Comparison of ENCODE assay signal across 8 mouse cellular contexts in the genomic region with DNA sequence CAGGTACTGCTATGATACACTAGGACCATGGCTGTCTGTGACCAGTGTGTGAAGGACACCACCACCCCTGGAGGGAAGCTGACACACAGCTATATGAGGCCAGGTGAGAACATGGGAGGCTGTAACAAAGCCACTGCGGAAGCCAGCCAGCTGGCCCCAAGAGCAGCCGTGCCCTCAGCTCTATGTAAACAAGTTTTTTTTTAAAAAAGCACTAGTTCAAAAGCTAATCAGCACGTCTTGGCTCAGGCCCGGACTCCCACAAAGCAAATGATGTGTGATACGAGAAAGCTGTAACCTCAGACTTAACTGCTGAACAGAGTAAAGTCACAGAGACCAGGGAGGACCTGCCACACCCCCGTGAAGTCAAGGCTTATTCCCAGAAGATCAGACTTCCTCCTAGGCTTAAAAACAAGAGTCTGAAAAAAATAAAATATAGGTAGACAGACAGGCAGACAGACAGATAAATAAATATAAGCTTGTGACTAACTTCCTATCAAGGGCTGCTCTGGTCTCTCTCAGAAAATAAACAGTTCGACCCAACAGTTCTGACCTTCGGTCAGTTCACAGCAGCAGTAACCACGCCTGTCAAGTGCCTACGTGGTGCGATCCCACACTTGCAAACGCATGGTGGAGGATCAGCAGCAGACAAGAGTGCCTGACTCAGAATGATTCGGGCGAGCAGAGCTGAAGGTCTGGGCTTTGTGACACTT. TPM values are rescaled to one million over a fixed set of nuclear protein-coding genes. Genes with fewer than 3 reads are reported as not detected.
DNase-seq lines count a peak whose midpoint lies in the region; ATAC-seq lines count a peak whose summit lies in the region.

No protein-coding gene starts in this region.

- H3K4me2 ChIP-seq in embryonic facial prominence, embryonic 14.5 days (ENCODE audit: low read depth, low read length): no peak overlapping the region
- peak overlapping the region; percentile 24 for H3K4me2 ChIP-seq in intestine, embryonic 16.5 days (ENCODE audit: low read depth, low read length)

- DNase-seq in left cerebral cortex, postnatal 4 days: peak; percentile 28
- DNase-seq in left cerebral cortex, postnatal 25 days (ENCODE audit: low spot score in 2 of 2): no peak
- peak; percentile 53 for DNase-seq in embryonic facial prominence, embryonic 14.5 days (ENCODE audit: low spot score)
- peak; percentile 33 to 53 for DNase-seq in natural killer cell, adult 2 months (ENCODE audit: low spot score in 2 of 2)
- DNase-seq in right cerebral cortex, postnatal 14 days: no peak
- no peak for DNase-seq in cerebellum, postnatal 4 days (ENCODE audit: low spot score in 2 of 2)

- ATAC-seq in embryonic facial prominence, embryonic 14.5 days (ENCODE audit: low read depth): no peak
- peak; percentile 86 for ATAC-seq in intestine, embryonic 16.5 days
- ATAC-seq in inflammation-experienced regulatory T-cells, adult 6 months: no peak

- intact Hi-C loops in left cerebral cortex, postnatal 4 days (cut with DNase I): no loop called here
- intact Hi-C loops in left cerebral cortex, postnatal 25 days (cut with DNase I): no loop called here

- WGBS in embryonic facial prominence, embryonic 14.5 days: 35% methylated on average over 14 of the region's 14 CpGs
- 13% methylated on average over 14 of the region's 14 CpGs for WGBS in intestine, embryonic 16.5 days

- H3K9me3 ChIP-seq in embryonic facial prominence, embryonic 14.5 days (ENCODE audit: control insufficient read depth, low read length): no peaks in the 10 kb centered on the region
- no peaks in the 10 kb centered on the region for H3K9me3 ChIP-seq in intestine, embryonic 16.5 days (ENCODE audit: control insufficient read depth, low read length)

- H3K4me1 ChIP-seq in embryonic facial prominence, embryonic 14.5 days (ENCODE audit: control insufficient read depth, insufficient read depth, low read length): peaks cover 37% of the 10 kb centered on the region
- H3K4me1 ChIP-seq in intestine, embryonic 16.5 days (ENCODE audit: control insufficient read depth, insufficient read depth, low read length): peaks cover 81% of the 10 kb centered on the region

- H3K27me3 ChIP-seq in embryonic facial prominence, embryonic 14.5 days (replicated peaks; ENCODE audit: control insufficient read depth, insufficient read depth, low read length): no peaks in the 10 kb centered on the region
- no peaks in the 10 kb centered on the region for H3K27me3 ChIP-seq in intestine, embryonic 16.5 days (replicated peaks; ENCODE audit: control insufficient read depth, insufficient read depth, low read length)

- no peaks in the 10 kb centered on the region for H3K36me3 ChIP-seq in embryonic facial prominence, embryonic 14.5 days (ENCODE audit: control insufficient read depth, insufficient read depth, low read length)
- no peaks in the 10 kb centered on the region for H3K36me3 ChIP-seq in intestine, embryonic 16.5 days (ENCODE audit: control insufficient read depth, insufficient read depth, low read length)

- no peak overlapping the region for H3K9ac ChIP-seq in embryonic facial prominence, embryonic 14.5 days (ENCODE audit: low read depth, low read length)
- peak overlapping the region; percentile 52; the same call in 1 of the 2 replicates for H3K9ac ChIP-seq in intestine, embryonic 16.5 days (ENCODE audit: low read depth, low read length)

- H3K27ac ChIP-seq in embryonic facial prominence, embryonic 14.5 days (replicated peaks; ENCODE audit: low read depth, low read length): peak overlapping the region; percentile 29; the same call in 1 of the 2 replicates
- peak overlapping the region; percentile 95 for H3K27ac ChIP-seq in intestine, embryonic 16.5 days (ENCODE audit: low read length)

- no peak overlapping the region for H3K4me3 ChIP-seq in embryonic facial prominence, embryonic 14.5 days (ENCODE audit: low read depth, low read length)
- no peak overlapping the region for H3K4me3 ChIP-seq in intestine, embryonic 16.5 days (ENCODE audit: low read length)

RNA-seq across cellular contexts. Expression of gene Chst15, which starts 30.2 kb away (rescaled TPM):
- total RNA-seq in left cerebral cortex, postnatal 4 days (2021): 10 to 100 TPM; 34.1 to 34.7 TPM
- total RNA-seq in left cerebral cortex, postnatal 25 days (2021): 10 to 100 TPM; 35.1 to 39.4 TPM
- 14.2 and 16.2 TPM in 2 replicates for polyA plus RNA-seq in embryonic facial prominence, embryonic 14.5 days (2014; fragmentation: Nextera tagmentation; extraction: Ambion mirVana)
- 20.6 and 21.1 TPM in 2 replicates for polyA plus RNA-seq in intestine, embryonic 16.5 days (2015; fragmentation: Nextera tagmentation; extraction: Ambion mirVana)
- 1 to 10 TPM in 2 of 3 experiments, under 1 TPM in 1; 0.88 to 6.2 (median 4.8) TPM for polyA plus RNA-seq in inflammation-experienced regulatory T-cells, adult 6 months (2017; shearing (Covaris generic))

Comparison
In these comparisons a context has a peak if more than half of its experiments do, and no peak if none do; other contexts are left out.
1. DNase-seq: peak in left cerebral cortex, postnatal 4 days (single experiment), embryonic facial prominence, embryonic 14.5 days (single experiment) and natural killer cell, adult 2 months (2 of 2); none in left cerebral cortex, postnatal 25 days (0 of 2), right cerebral cortex, postnatal 14 days (single experiment) and cerebellum, postnatal 4 days (0 of 2).